Mouse (Mus musculus) bone marrow, adult 2 months (tissue): ENCODE data around the gene Ostf1.

Source experiments
- CTCF ChIP-seq: fragments of 200-500 bp; IDR thresholded peaks from 2 replicates; pipeline ENCODE4 v1.5.1; 2011; ENCODE audit warnings: low read length, control low read depth; ENCODE audit not compliant: control insufficient read depth, insufficient read depth
- POLR2A ChIP-seq: fragments of 200-500 bp; IDR thresholded peaks from 2 replicates; pipeline ENCODE4 v1.6.1; 2011; ENCODE audit warnings: low read depth, mild to moderate bottlenecking, control low read depth, low read length, borderline replicate concordance; ENCODE audit not compliant: control insufficient read depth

DNA sequence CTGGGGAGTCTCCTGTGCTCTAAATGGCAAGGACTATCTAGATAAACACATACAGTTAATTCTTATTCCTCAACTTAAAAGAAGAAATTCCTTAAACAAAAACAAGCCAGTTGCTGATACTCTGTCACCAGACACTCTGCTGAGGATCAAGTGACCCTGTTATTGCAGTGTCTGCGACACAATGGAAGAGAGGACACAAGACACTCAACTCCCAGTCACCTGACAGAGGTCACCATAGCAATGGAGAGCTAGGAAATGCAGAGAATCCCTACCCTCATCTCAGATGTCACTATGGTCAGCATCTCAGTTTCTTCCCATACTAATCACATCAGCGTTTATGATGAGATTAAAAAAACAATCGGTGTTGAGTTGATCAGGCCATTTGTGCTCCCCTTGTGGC is 58.2 kb downstream of the Ostf1 start:
- TF ChIP-seq POLR2A (no peak), CTCF (no peak)
